Mouse (Mus musculus) limb, embryonic 13.5 days (tissue): ENCODE measurements around the gene Slc5a11. TPM values are rescaled to one million over a fixed set of nuclear protein-coding genes. Genes with fewer than 3 reads are reported as not detected.

Experiments used
- polyA plus RNA-seq: library from polyadenylated mRNA; unstranded; fragments of >200 nt; fragmentation: Nextera tagmentation; extraction: Ambion mirVana; gene quantifications from 2 replicates; pipeline ENCODE4 v1.2.1, GENCODE M21; 2015

The Slc5a11 gene
- polyA plus RNA-seq, 1 experiment from 2014 or later = 0.37 TPM

Other genes with a start within 250 kb of the Slc5a11 start
- gene Rbbp6, start 249.1 kb upstream of the Slc5a11 start, polyA plus RNA-seq = 34.0 and 38.0 TPM in 2 replicates
- gene Tnrc6a, start 90.9 kb upstream of the Slc5a11 start, polyA plus RNA-seq = 60.9 and 63.3 TPM in 2 replicates
- gene Lcmt1, start 155.0 kb downstream of the Slc5a11 start, polyA plus RNA-seq = 45.9 and 46.4 TPM in 2 replicates
- gene Arhgap17, start 155.1 kb downstream of the Slc5a11 start, polyA plus RNA-seq = 20.9 and 23.2 TPM in 2 replicates
- not detected in 2 replicates for gene Aqp8, start 247.5 kb downstream of the Slc5a11 start, polyA plus RNA-seq